Mouse (Mus musculus) ES-E14 (cell line): ENCODE measurements around the gene Enpp1.

Source experiments
- CHD2 ChIP-seq: IDR thresholded peaks from 2 replicates; pipeline ENCODE4 v1.6.1; 2014; ENCODE audit warnings: mild to moderate bottlenecking, low read depth, low read length, inconsistent platforms
- HCFC1 ChIP-seq: IDR thresholded peaks from 2 replicates; pipeline ENCODE4 v1.6.1; 2012; ENCODE audit warnings: low read length, inconsistent platforms, borderline replicate concordance; ENCODE audit not compliant: insufficient read depth
- MAFK ChIP-seq: IDR thresholded peaks from 2 replicates; pipeline ENCODE4 v1.6.1; 2014; ENCODE audit warnings: mild to moderate bottlenecking, low read depth, low read length, inconsistent platforms; ENCODE audit not compliant: insufficient read depth
- ZC3H11A ChIP-seq: IDR thresholded peaks from 2 replicates; pipeline ENCODE4 v1.6.1; 2012; ENCODE audit warnings: low read depth, mild to moderate bottlenecking, inconsistent platforms, low read length, borderline replicate concordance
- ZNF384 ChIP-seq: IDR thresholded peaks from 2 replicates; pipeline ENCODE4 v1.6.1; 2012; ENCODE audit warnings: low read depth, low read length, inconsistent platforms

- no peak; the same call in 1 of the 2 replicates for TF ChIP-seq MAFK
- TF ChIP-seq HCFC1: no peak
- no peak for TF ChIP-seq CHD2
- TF ChIP-seq ZC3H11A: no peak
- no peak for TF ChIP-seq ZNF384
These were observed 119.6 kb downstream of the Enpp1 start for GRCm38 (mm10) chr10:24592318-24592717.
